Mouse (Mus musculus): ENCODE measurements around the gene Gtpbp6. TPM values are rescaled to one million over a fixed set of nuclear protein-coding genes. Genes with fewer than 3 reads are reported as not detected.

Gene Gtpbp6
- total RNA-seq (2014; rRNA removed) (9.0 and 10.7 TPM in 2 replicates), polyA plus RNA-seq (2012; rRNA removed) (32.9 and 45.2 TPM in 2 replicates)

- DNase-seq (ENCODE audit: extremely low read depth, low read depth, low spot score), result peak; percentile 92
- H3K9ac ChIP-seq (ENCODE audit: low read depth, low read length), result peak within 1 kb of the TSS; percentile 86
- TF ChIP-seq CTCF (IDR thresholded peaks at IDR 0.05; ENCODE audit: low read depth, low read length) (no peak), POLR2A (IDR thresholded peaks at IDR 0.05; ENCODE audit: extremely low read depth, insufficient read depth, low read length) (peak; percentile 32; the same call in 1 of the 2 replicates)
- peaks cover 6% of the 10 kb centered on the region; the same call in 1 of the 2 replicates for H3K79me2 ChIP-seq (ENCODE audit: control insufficient read depth, insufficient read depth, low read length)
- WGBS, result under 1% methylated on average over 71 of the region's 71 CpGs
- H3K4me1 ChIP-seq (ENCODE audit: control insufficient read depth, insufficient read depth, low read length), result peaks cover 6% of the 10 kb centered on the region; the same call in 1 of the 2 replicates
- peak within 1 kb of the TSS; percentile 85 for H3K4me3 ChIP-seq (ENCODE audit: insufficient read depth, low read depth, low read length)
- H3K27ac ChIP-seq (replicated peaks; ENCODE audit: insufficient read depth, low read depth, low read length), result peak within 1 kb of the TSS; percentile 32
- H3K27me3 ChIP-seq (ENCODE audit: control insufficient read depth, insufficient read depth, low read length), result no peaks in the 10 kb centered on the region
- H3K36me3 ChIP-seq (ENCODE audit: control insufficient read depth, insufficient read depth, low read length), result peaks cover 12% of the 10 kb centered on the region
Measured at GRCm38 (mm10) chr5:110107581-110108304, at the start of gene Gtpbp6. TSS of gene Gtpbp6 (minus strand) at chr5:110108197.

GRCm38 (mm10) chr5:110143007-110143406, 35.0 kb upstream of the Gtpbp6 start:
- H3K36me3 ChIP-seq (ENCODE audit: control insufficient read depth, insufficient read depth, low read length), result peaks cover 46% of the 10 kb centered on the region
- peak; percentile 12 for DNase-seq (ENCODE audit: extremely low read depth, low read depth, low spot score)
- H3K4me3 ChIP-seq (ENCODE audit: insufficient read depth, low read depth, low read length), result no peak overlapping the region
- H3K27me3 ChIP-seq (ENCODE audit: control insufficient read depth, insufficient read depth, low read length), result no peaks in the 10 kb centered on the region
- H3K9ac ChIP-seq (ENCODE audit: low read depth, low read length), result no peak overlapping the region
- no peak overlapping the region for H3K27ac ChIP-seq (replicated peaks; ENCODE audit: insufficient read depth, low read depth, low read length)
- no peaks in the 10 kb centered on the region for H3K4me1 ChIP-seq (ENCODE audit: control insufficient read depth, insufficient read depth, low read length)
- WGBS, result 90% methylated on average over 5 of the region's 5 CpGs
- no peaks in the 10 kb centered on the region; the same call in 1 of the 2 replicates for H3K79me2 ChIP-seq (ENCODE audit: control insufficient read depth, insufficient read depth, low read length)
- TF ChIP-seq POLR2A (IDR thresholded peaks at IDR 0.05; ENCODE audit: extremely low read depth, insufficient read depth, low read length) (no peak), CTCF (IDR thresholded peaks at IDR 0.05; ENCODE audit: low read depth, low read length) (peak; percentile 49)

GRCm38 (mm10) chr5:110142309-110142708, 34.3 kb upstream of the Gtpbp6 start:
- H3K27ac ChIP-seq (replicated peaks; ENCODE audit: insufficient read depth, low read depth, low read length), result no peak overlapping the region
- H3K79me2 ChIP-seq (ENCODE audit: control insufficient read depth, insufficient read depth, low read length), result no peaks in the 10 kb centered on the region; the same call in 1 of the 2 replicates
- no peaks in the 10 kb centered on the region for H3K27me3 ChIP-seq (ENCODE audit: control insufficient read depth, insufficient read depth, low read length)
- peaks cover 43% of the 10 kb centered on the region for H3K36me3 ChIP-seq (ENCODE audit: control insufficient read depth, insufficient read depth, low read length)
- TF ChIP-seq CTCF (IDR thresholded peaks at IDR 0.05; ENCODE audit: low read depth, low read length) (no peak), POLR2A (IDR thresholded peaks at IDR 0.05; ENCODE audit: extremely low read depth, insufficient read depth, low read length) (no peak)
- H3K4me3 ChIP-seq (ENCODE audit: insufficient read depth, low read depth, low read length), result no peak overlapping the region
- DNase-seq (ENCODE audit: extremely low read depth, low read depth, low spot score), result peak; percentile 8
- H3K9ac ChIP-seq (ENCODE audit: low read depth, low read length), result no peak overlapping the region
- 89% methylated on average over 2 of the region's 2 CpGs for WGBS
- H3K4me1 ChIP-seq (ENCODE audit: control insufficient read depth, insufficient read depth, low read length), result no peaks in the 10 kb centered on the region

- WGBS, result 94% methylated on average over 7 of the region's 7 CpGs
- Histone ChIP-seq H3K27ac (replicated peaks; ENCODE audit: insufficient read depth, low read depth, low read length) (no peak overlapping the region), H3K9ac (ENCODE audit: low read depth, low read length) (no peak overlapping the region), H3K4me1 (ENCODE audit: control insufficient read depth, insufficient read depth, low read length) (no peaks in the 10 kb centered on the region), H3K36me3 (ENCODE audit: control insufficient read depth, insufficient read depth, low read length) (peaks cover 28% of the 10 kb centered on the region), H3K79me2 (ENCODE audit: control insufficient read depth, insufficient read depth, low read length) (no peaks in the 10 kb centered on the region; the same call in 1 of the 2 replicates), H3K27me3 (ENCODE audit: control insufficient read depth, insufficient read depth, low read length) (no peaks in the 10 kb centered on the region), H3K4me3 (ENCODE audit: insufficient read depth, low read depth, low read length) (no peak overlapping the region)
- no peak for TF ChIP-seq POLR2A (IDR thresholded peaks at IDR 0.05; ENCODE audit: extremely low read depth, insufficient read depth, low read length)
- no peak for TF ChIP-seq CTCF (IDR thresholded peaks at IDR 0.05; ENCODE audit: low read depth, low read length)
- DNase-seq (ENCODE audit: extremely low read depth, low read depth, low spot score), result no peak
Measured at GRCm38 (mm10) chr5:110140424-110140823, 32.4 kb upstream of the Gtpbp6 start.

GRCm38 (mm10) chr5:110139325-110139724, 31.3 kb upstream of the Gtpbp6 start:
- H3K36me3 ChIP-seq (ENCODE audit: control insufficient read depth, insufficient read depth, low read length), result peaks cover 22% of the 10 kb centered on the region
- TF ChIP-seq CTCF (IDR thresholded peaks at IDR 0.05; ENCODE audit: low read depth, low read length) (no peak), POLR2A (IDR thresholded peaks at IDR 0.05; ENCODE audit: extremely low read depth, insufficient read depth, low read length) (no peak)
- no peak overlapping the region for H3K9ac ChIP-seq (ENCODE audit: low read depth, low read length)
- H3K27me3 ChIP-seq (ENCODE audit: control insufficient read depth, insufficient read depth, low read length), result no peaks in the 10 kb centered on the region
- H3K4me1 ChIP-seq (ENCODE audit: control insufficient read depth, insufficient read depth, low read length), result peaks cover 2% of the 10 kb centered on the region; the same call in 1 of the 2 replicates
- H3K27ac ChIP-seq (replicated peaks; ENCODE audit: insufficient read depth, low read depth, low read length), result no peak overlapping the region
- H3K4me3 ChIP-seq (ENCODE audit: insufficient read depth, low read depth, low read length), result no peak overlapping the region
- no peaks in the 10 kb centered on the region; the same call in 1 of the 2 replicates for H3K79me2 ChIP-seq (ENCODE audit: control insufficient read depth, insufficient read depth, low read length)
- WGBS, result 94% methylated on average over 3 of the region's 3 CpGs
- DNase-seq (ENCODE audit: extremely low read depth, low read depth, low spot score), result no peak

- TF ChIP-seq CTCF (IDR thresholded peaks at IDR 0.05; ENCODE audit: low read depth, low read length) (no peak), POLR2A (IDR thresholded peaks at IDR 0.05; ENCODE audit: extremely low read depth, insufficient read depth, low read length) (no peak)
- Histone ChIP-seq H3K27ac (replicated peaks; ENCODE audit: insufficient read depth, low read depth, low read length) (no peak overlapping the region), H3K36me3 (ENCODE audit: control insufficient read depth, insufficient read depth, low read length) (peaks cover 16% of the 10 kb centered on the region), H3K9ac (ENCODE audit: low read depth, low read length) (no peak overlapping the region), H3K79me2 (ENCODE audit: control insufficient read depth, insufficient read depth, low read length) (no peaks in the 10 kb centered on the region; the same call in 1 of the 2 replicates), H3K4me3 (ENCODE audit: insufficient read depth, low read depth, low read length) (no peak overlapping the region), H3K4me1 (ENCODE audit: control insufficient read depth, insufficient read depth, low read length) (peaks cover 2% of the 10 kb centered on the region; the same call in 1 of the 2 replicates), H3K27me3 (ENCODE audit: control insufficient read depth, insufficient read depth, low read length) (no peaks in the 10 kb centered on the region)
- WGBS, result 96% methylated on average over 3 of the region's 3 CpGs
- no peak for DNase-seq (ENCODE audit: extremely low read depth, low read depth, low spot score)
Measured at GRCm38 (mm10) chr5:110137816-110138215, 29.8 kb upstream of the Gtpbp6 start.

All from liver, adult 2 months (tissue).